Mouse (Mus musculus) ES-Bruce4 (cell line): ENCODE results near the gene Prickle2.

Source experiments
- CTCF ChIP-seq: IDR thresholded peaks from one replicate; pipeline ENCODE4 v1.8.1; 2011; ENCODE audit warnings: low read depth, low read length
- EP300 ChIP-seq: IDR thresholded peaks from 2 replicates; pipeline ENCODE4 v1.6.1; 2011; ENCODE audit warnings: low read depth, low read length; ENCODE audit not compliant: insufficient read depth
- POLR2A ChIP-seq: IDR thresholded peaks from one replicate; pipeline ENCODE4 v1.8.1; 2011; ENCODE audit warnings: low read length; ENCODE audit not compliant: insufficient read depth

GRCm38 (mm10) chr6:92624306-92624705, 81.6 kb downstream of the Prickle2 start:
- TF ChIP-seq CTCF: no peak
- no peak for TF ChIP-seq POLR2A
- TF ChIP-seq EP300: no peak
